Mouse (Mus musculus) bone marrow, adult 2 months (tissue): ENCODE measurements around the gene Fgr.

Source experiments
- CTCF ChIP-seq: fragments of 200-500 bp; IDR thresholded peaks from 2 replicates; pipeline ENCODE4 v1.5.1; 2011; ENCODE audit warnings: low read length, control low read depth; ENCODE audit not compliant: control insufficient read depth, insufficient read depth
- POLR2A ChIP-seq: fragments of 200-500 bp; IDR thresholded peaks from 2 replicates; pipeline ENCODE4 v1.6.1; 2011; ENCODE audit warnings: low read depth, mild to moderate bottlenecking, control low read depth, low read length, borderline replicate concordance; ENCODE audit not compliant: control insufficient read depth

DNA sequence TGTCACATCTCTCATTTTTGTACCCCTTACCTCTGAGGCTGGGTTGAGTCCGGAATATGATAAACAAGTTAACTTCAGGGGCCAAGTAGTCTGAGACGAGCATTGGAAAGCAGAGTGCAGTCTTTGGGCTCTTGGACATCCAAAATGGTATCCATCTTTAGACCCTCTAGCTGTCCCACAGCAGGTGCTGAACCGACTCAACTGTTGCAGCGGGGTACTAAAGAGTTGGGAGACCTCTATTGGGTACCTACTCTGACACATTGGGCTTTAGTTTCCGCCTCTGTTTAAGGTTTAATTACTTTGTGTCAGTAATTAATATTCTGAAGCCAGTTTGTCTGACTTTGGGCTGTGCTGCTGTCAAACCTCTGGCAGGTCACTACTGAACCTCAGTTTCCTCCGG is 63.9 kb downstream of the Fgr start:
- TF ChIP-seq CTCF = no peak
- TF ChIP-seq POLR2A = no peak
